Mouse (Mus musculus): ENCODE results near the gene Gm7544.

- TF ChIP-seq CTCF (IDR thresholded peaks at IDR 0.05; ENCODE audit: low read depth) (no peak), EP300 (optimal IDR thresholded peaks at IDR 0.05) (no peak)
Observed at GRCm38 (mm10) chr1:82972046-82972445, 16.2 kb upstream of the Gm7544 start.
